Mouse (Mus musculus) embryonic facial prominence, embryonic 14.5 days (tissue): ENCODE measurements around the gene Endou. TPM values are rescaled to one million over a fixed set of nuclear protein-coding genes. Genes with fewer than 3 reads are reported as not detected.

Experiments
- ATAC-seq: fragments of 200-750 bp; cut with Nextera tagmentation; 2 replicates; pipeline ENCODE4 v1.8.0; 2017; ENCODE audit warnings: low read depth, moderate number of reproducible peaks, moderate TSS enrichment
- DNase-seq: peaks from one replicate; pipeline ENCODE4 v3.0.0-alpha.2; 2015; ENCODE audit warnings: low spot score
- H3K27ac ChIP-seq: fragments of 300-500 bp; sonication (generic); replicated peaks from 2 replicates; pipeline ENCODE4 v1.5.1; 2014; ENCODE audit warnings: low read depth, mild to moderate bottlenecking, low read length, moderate library complexity
- H3K27me3 ChIP-seq: fragments of 300-500 bp; sonication (generic); replicated peaks from 2 replicates; pipeline ENCODE4 v1.6.1; 2014; ENCODE audit warnings: low read length; ENCODE audit not compliant: control insufficient read depth, insufficient read depth
- H3K36me3 ChIP-seq: fragments of 300-500 bp; sonication (generic); 2 replicates; pipeline ENCODE4 v1.6.1; 2014; ENCODE audit warnings: low read length, mixed read lengths; ENCODE audit not compliant: control insufficient read depth, insufficient read depth
- H3K4me1 ChIP-seq: fragments of 300-500 bp; sonication (generic); 2 replicates; pipeline ENCODE4 v1.6.1; 2014; ENCODE audit warnings: antibody characterized with exemption, low read length; ENCODE audit not compliant: control insufficient read depth, insufficient read depth
- H3K4me2 ChIP-seq: fragments of 300-500 bp; sonication (generic); 2 replicates; pipeline ENCODE4 v1.6.1; 2014; ENCODE audit warnings: low read depth, mild to moderate bottlenecking, low read length, moderate library complexity, mixed read lengths
- H3K4me3 ChIP-seq: fragments of 300-500 bp; sonication (generic); 2 replicates; pipeline ENCODE4 v1.5.1; 2014; ENCODE audit warnings: low read depth, mild to moderate bottlenecking, low read length
- H3K9ac ChIP-seq: fragments of 300-500 bp; sonication (generic); 2 replicates; pipeline ENCODE4 v1.6.1; 2014; ENCODE audit warnings: low read depth, mild to moderate bottlenecking, low read length, moderate library complexity, mixed read lengths
- H3K9me3 ChIP-seq: fragments of 300-500 bp; sonication (generic); 2 replicates; pipeline ENCODE4 v1.6.1; 2016; ENCODE audit warnings: low read length; ENCODE audit not compliant: control insufficient read depth
- WGBS: fragments of 180-500 bp; shearing (Covaris S2); extraction: QIAGEN DNeasy Blood & Tissue Kit; methylation state at CpG from one replicate; pipeline ENCODE4 v1.1.7; 2014; 5-methylcytosine and 5-hydroxymethylcytosine counted together
- polyA plus RNA-seq: library from polyadenylated mRNA; unstranded; fragments of >200 nt; fragmentation: Nextera tagmentation; extraction: Ambion mirVana; gene quantifications from 2 replicates; pipeline ENCODE4 v1.2.1, GENCODE M21; 2014

Gene Endou
- polyA plus RNA-seq, 1 experiment from 2014 or later, result 4.1 TPM

- no peak overlapping the region for H3K4me2 ChIP-seq
- no peak overlapping the region for H3K27ac ChIP-seq
- no peak for ATAC-seq
- peaks cover 4% of the 10 kb centered on the region; the same call in 1 of the 2 replicates for H3K4me1 ChIP-seq
- no peak overlapping the region for H3K4me3 ChIP-seq
- WGBS, result 63% methylated on average over 6 of the region's 6 CpGs
- H3K9me3 ChIP-seq, result no peaks in the 10 kb centered on the region
- no peak overlapping the region for H3K9ac ChIP-seq
- H3K36me3 ChIP-seq, result no peaks in the 10 kb centered on the region
- DNase-seq, result no peak
- H3K27me3 ChIP-seq, result no peaks in the 10 kb centered on the region
These were observed 18.6 kb downstream of the Endou start for GRCm38 (mm10) chr15:97712546-97712945.

DNA sequence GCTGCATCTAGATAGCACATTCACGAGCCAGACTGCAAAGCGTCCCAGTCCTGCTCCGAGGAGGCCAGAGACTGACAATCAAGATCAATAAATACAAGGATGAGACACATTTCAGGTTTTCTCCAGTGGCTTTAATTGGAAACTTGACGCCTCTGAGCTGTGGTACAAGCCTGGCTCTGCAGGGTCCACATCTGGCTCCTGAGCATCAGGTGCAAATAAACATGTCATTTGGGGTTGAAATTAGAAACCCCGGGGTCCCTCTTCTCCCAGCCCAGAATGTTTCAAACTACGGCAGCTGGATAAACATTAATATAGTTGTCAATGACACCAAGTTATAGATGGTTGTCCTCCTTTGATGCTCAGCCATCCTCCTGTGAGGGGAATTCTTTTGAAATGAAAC, 20.2 kb downstream of the Endou start:
- ATAC-seq (no peak), DNase-seq (peak; percentile 43)
- Histone ChIP-seq H3K9me3 (no peaks in the 10 kb centered on the region), H3K36me3 (no peaks in the 10 kb centered on the region), H3K4me2 (no peak overlapping the region), H3K27ac (no peak overlapping the region), H3K27me3 (no peaks in the 10 kb centered on the region), H3K4me1 (peaks cover 8% of the 10 kb centered on the region; the same call in 1 of the 2 replicates), H3K9ac (no peak overlapping the region), H3K4me3 (no peak overlapping the region)
- 37% methylated on average over 6 of the region's 6 CpGs for WGBS

GRCm38 (mm10) chr15:97705211-97706050, 25.7 kb downstream of the Endou start, which contains the start of gene Rpap3:
Gene Rpap3 (minus strand): TSS chr15:97705825.
- no peaks in the 10 kb centered on the region for H3K27me3 ChIP-seq
- peaks cover 7% of the 10 kb centered on the region; the same call in 1 of the 2 replicates for H3K4me1 ChIP-seq
- H3K36me3 ChIP-seq, result peaks cover 22% of the 10 kb centered on the region
- WGBS, result under 1% methylated on average over 38 of the region's 71 CpGs
- peak within 1 kb of the TSS; percentile 76 for H3K4me2 ChIP-seq
- H3K4me3 ChIP-seq, result peak within 1 kb of the TSS; percentile 89
- ATAC-seq, result peak; percentile 93
- DNase-seq, result peak; percentile 93
- H3K27ac ChIP-seq, result peak within 1 kb of the TSS; percentile 63
- peak within 1 kb of the TSS; percentile 92 for H3K9ac ChIP-seq
- H3K9me3 ChIP-seq, result no peaks in the 10 kb centered on the region

- peaks cover 88% of the 10 kb centered on the region for H3K36me3 ChIP-seq
- no peak for DNase-seq
- 91% methylated on average over 10 of the region's 10 CpGs for WGBS
- no peaks in the 10 kb centered on the region for H3K9me3 ChIP-seq
- no peak overlapping the region for H3K4me3 ChIP-seq
- no peaks in the 10 kb centered on the region for H3K27me3 ChIP-seq
- H3K27ac ChIP-seq, result no peak overlapping the region
- ATAC-seq, result no peak
- no peak overlapping the region for H3K4me2 ChIP-seq
- H3K9ac ChIP-seq, result no peak overlapping the region
- no peaks in the 10 kb centered on the region for H3K4me1 ChIP-seq
These were observed 34.5 kb downstream of the Endou start for GRCm38 (mm10) chr15:97696616-97697015.

- H3K9me3 ChIP-seq, result no peaks in the 10 kb centered on the region
- no peak overlapping the region for H3K9ac ChIP-seq
- no peak overlapping the region for H3K4me2 ChIP-seq
- H3K4me3 ChIP-seq, result no peak overlapping the region
- DNase-seq (no peak), ATAC-seq (no peak)
- H3K27me3 ChIP-seq, result no peaks in the 10 kb centered on the region
- 96% methylated on average over 5 of the region's 5 CpGs for WGBS
- H3K36me3 ChIP-seq, result peaks cover 84% of the 10 kb centered on the region
- no peaks in the 10 kb centered on the region for H3K4me1 ChIP-seq
- H3K27ac ChIP-seq, result no peak overlapping the region
These were observed 37.7 kb downstream of the Endou start for GRCm38 (mm10) chr15:97693411-97693810.

- no peaks in the 10 kb centered on the region for H3K27me3 ChIP-seq
- no peaks in the 10 kb centered on the region for H3K9me3 ChIP-seq
- WGBS, result 92% methylated on average over 9 of the region's 9 CpGs
- DNase-seq (no peak), ATAC-seq (no peak)
- H3K27ac ChIP-seq, result no peak overlapping the region
- H3K36me3 ChIP-seq, result peaks cover 90% of the 10 kb centered on the region
- no peak overlapping the region for H3K9ac ChIP-seq
- H3K4me3 ChIP-seq, result no peak overlapping the region
- H3K4me2 ChIP-seq, result no peak overlapping the region
- no peaks in the 10 kb centered on the region for H3K4me1 ChIP-seq
These were observed 47.0 kb downstream of the Endou start for GRCm38 (mm10) chr15:97684118-97684517.

- Histone ChIP-seq H3K4me3 (no peak overlapping the region), H3K27ac (no peak overlapping the region), H3K27me3 (no peaks in the 10 kb centered on the region), H3K9me3 (no peaks in the 10 kb centered on the region), H3K4me2 (no peak overlapping the region), H3K9ac (no peak overlapping the region), H3K4me1 (no peaks in the 10 kb centered on the region), H3K36me3 (peaks cover 89% of the 10 kb centered on the region)
- 77% methylated on average over 8 of the region's 8 CpGs for WGBS
- DNase-seq (no peak), ATAC-seq (no peak)
These were observed 49.1 kb downstream of the Endou start for GRCm38 (mm10) chr15:97682053-97682452.

GRCm38 (mm10) chr15:97679991-97680681, 51.0 kb downstream of the Endou start:
- no peaks in the 10 kb centered on the region for H3K9me3 ChIP-seq
- ATAC-seq (0 out of 2 replicates have a peak, but pooled peaks have one; percentile 26), DNase-seq (no peak)
- H3K36me3 ChIP-seq, result peaks cover 86% of the 10 kb centered on the region
- WGBS, result 76% methylated on average over 18 of the region's 18 CpGs
- no peak overlapping the region for H3K27ac ChIP-seq
- H3K4me3 ChIP-seq, result no peak overlapping the region
- H3K4me2 ChIP-seq, result no peak overlapping the region
- no peaks in the 10 kb centered on the region for H3K27me3 ChIP-seq
- H3K9ac ChIP-seq, result no peak overlapping the region
- H3K4me1 ChIP-seq, result no peaks in the 10 kb centered on the region
